Mouse (Mus musculus) erythroblast, adult 5-6 weeks (primary cell): ENCODE measurements around the gene Klk9. TPM values are rescaled to one million over a fixed set of nuclear protein-coding genes. Genes with fewer than 3 reads are reported as not detected.

Experiments
- ATAC-seq: replicated peaks from 2 replicates; pipeline ENCODE4 v1.8.0; 2016; ENCODE audit warnings: moderate number of reproducible peaks, mild to moderate bottlenecking, moderate TSS enrichment, inconsistent platforms; ENCODE audit not compliant: poor library complexity, low FRiP score, severe bottlenecking
- total RNA-seq, 2 experiments: library from RNA; stranded (forward) in 1 of 2; stranded (reverse) in 1 of 2; fragments of 150-400 nt in 1 of 2; fragments of 200-764, 138-1000 nt in 1 of 2; gene quantifications; 2 replicates each; pipeline versions ENCODE4 v1.2.3 to v1.2.4; 2015 to 2017; ENCODE audit warnings: low replicate concordance in 2 of 2

Klk9 gene
- total RNA-seq (2015; ENCODE audit: low replicate concordance) (not detected in 2 replicates), total RNA-seq (2017; ENCODE audit: low replicate concordance) (not detected in 2 replicates)

DNA sequence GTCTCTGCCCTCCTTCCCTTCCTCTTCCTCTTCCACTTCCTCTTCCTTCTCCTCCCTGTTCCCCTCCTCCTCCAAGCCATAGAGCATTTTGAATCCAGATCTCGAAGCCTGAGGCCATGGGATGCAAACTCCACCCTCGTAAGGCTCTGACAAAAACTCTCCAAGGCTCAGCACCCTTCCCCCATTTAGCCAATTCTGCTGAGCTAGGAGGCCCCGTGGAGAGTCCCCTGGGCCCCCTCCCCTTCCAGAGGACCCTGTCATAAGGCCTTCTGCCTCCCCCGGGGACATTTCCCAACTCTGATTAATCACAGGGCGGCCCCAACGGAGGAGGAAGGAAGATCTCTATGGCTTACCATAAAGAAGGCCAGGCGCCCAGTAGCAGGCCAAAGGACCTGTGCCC is at the start of gene Klk9:
Klk9 (plus strand) TSS at position 301 of the 400 bp plus-strand sequence.
- ATAC-seq, result no peak

DNA sequence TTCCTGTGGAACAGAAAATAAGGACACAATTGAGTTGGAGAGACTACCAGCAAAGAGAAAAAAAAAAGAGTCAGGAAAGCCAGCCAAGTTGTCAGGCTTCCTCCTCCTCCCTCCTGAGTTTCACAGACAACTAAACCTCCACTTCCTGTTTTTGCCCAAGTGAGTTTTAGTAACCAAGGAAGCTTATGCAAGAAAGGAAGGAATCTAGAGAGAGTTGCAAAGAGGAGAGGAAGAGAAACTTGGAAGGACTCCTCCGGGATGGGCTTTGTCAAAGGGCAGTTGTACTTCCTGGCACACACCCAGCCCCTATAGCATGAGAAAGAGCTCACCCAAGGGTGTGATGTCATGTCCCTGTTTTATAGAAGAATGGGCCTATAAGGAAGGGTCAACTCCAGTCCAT is 43.9 kb upstream of the Klk9 start:
- ATAC-seq, result no peak

DNA sequence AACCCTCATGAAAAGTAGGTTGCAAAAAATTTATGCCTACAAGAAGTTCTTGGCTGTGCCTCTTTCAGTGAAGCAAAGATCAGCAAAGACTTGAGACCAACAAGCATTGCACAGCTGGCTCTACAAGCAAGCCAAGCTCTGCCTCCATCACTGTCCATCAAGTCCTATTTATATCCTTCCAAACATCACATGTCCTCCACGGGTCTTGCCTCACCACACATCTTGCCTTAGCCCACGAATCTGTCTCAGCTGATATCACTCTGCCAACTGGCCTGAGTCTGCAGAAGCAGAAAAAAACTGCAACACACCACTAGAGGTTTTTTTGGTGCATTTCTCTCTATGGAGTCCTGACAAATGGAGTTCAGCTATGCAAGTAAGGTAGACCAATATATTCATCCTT is 38.9 kb upstream of the Klk9 start:
- ATAC-seq, result no peak

DNA sequence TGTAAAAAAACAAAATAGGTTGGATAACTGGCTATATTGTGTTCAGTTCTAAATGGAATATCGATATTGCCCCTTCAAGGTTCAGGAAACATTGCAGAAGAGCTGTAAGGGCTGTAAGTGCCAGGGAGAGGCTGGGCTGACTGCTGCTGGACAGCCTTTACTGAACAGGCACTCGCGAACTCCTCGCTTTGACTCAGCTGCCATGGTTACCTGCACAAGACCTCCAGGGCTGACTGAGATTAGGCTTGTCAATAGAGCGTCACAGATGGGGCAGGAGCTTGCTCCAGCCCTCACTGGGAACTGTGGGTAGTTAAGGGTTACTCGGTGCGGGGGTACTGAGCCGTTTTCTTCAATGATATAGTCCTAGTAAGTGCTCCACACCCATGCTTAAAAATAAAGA is 25.2 kb upstream of the Klk9 start:
- ATAC-seq, result no peak

DNA sequence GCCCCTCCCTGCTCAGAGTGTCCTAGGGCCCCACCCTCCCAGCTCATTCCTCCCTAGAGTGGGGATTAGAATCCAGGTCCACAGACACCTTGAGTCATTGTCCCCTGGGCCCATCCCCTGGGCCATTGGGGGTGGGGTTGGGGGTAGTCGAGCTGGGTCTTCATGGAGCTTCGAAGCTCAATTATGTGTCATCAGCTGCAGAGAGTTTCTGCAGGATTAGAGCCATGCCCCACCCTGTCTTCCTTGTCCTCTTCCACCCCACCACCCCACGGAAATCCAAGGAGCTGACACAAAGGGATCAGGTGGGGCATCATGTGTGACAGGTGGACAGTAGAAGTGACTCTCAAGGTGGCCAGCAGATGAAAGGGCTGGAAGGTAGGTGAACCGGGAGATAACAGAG is 23.1 kb upstream of the Klk9 start, which contains the start of gene Klk12:
Klk12 (plus strand) TSS at position 301 of the 400 bp plus-strand sequence.
- no peak for ATAC-seq

DNA sequence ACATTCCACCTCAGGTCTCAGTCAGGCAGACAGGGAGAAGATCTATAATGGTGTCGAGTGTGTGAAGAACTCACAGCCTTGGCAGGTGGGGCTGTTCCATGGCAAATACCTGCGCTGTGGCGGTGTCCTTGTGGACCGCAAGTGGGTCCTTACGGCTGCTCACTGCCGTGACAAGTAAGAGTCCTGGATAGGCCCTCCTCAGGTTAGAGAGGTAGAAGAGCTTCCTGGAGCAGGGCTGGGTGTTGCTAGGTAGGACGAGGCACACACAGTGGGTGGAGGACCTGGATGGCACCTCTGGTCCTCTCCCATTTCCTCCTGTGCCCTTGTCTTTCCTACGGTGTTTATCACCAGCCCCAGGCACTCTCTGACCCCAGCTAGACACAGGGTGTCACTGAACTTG is 22.1 kb upstream of the Klk9 start:
- no peak for ATAC-seq

DNA sequence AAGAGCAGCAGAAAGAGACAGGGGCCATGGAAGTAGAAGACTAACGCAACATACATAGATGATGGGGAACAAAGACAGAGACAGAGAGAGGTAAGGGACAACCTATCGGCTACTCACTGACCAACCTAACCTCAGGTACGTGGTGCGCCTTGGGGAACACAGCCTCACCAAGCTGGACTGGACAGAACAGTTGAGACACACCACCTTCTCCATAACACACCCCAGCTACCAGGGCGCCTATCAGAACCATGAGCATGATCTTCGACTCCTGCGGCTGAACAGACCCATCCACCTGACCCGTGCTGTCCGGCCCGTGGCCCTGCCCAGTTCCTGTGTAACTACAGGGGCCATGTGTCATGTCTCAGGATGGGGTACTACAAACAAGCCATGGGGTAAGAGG is 21.0 kb upstream of the Klk9 start:
- no peak for ATAC-seq

DNA sequence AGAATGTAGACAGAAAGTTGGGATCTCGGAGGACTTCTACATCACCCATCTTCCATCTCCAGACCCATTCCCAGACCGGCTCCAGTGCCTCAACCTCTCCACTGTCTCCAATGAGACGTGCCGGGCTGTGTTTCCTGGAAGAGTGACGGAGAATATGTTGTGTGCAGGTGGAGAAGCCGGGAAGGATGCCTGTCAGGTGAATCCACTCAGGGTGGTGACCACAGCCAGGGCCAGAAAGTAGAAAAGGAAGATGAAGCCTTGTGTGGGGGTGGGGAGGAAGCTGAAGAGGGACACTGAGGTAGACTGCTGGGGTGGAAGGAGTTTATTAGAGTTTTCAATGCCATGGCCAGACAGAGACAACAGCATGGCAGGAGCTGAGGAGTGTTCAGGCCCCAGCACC is 19.8 kb upstream of the Klk9 start:
- no peak for ATAC-seq

GRCm38 (mm10) chr7:43772901-43773300 is 18.8 kb upstream of the Klk9 start:
- ATAC-seq, result no peak

DNA sequence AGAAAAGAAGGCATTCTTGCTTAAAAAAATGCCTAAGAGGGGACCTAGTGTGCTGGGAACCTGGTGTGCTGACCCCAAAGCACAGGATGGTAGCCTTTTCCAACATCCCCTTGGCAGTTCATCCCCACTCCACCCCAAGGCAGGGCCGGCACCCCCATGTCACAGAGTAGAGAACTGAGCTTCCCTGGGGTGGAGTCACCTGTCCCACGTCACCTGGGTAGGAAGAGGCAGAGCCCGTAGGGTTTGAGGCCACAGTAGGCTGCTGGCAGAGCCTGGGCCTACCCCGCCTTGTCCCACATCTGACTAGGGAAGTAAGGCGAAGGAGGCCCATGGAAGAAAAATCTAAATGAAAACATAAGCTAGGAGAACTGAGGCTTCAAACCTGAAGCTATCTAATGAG is 17.3 kb upstream of the Klk9 start, which contains the start of gene Klk11:
Klk11 (plus strand) TSS at position 241 of the 400 bp plus-strand sequence.
- ATAC-seq, result no peak

DNA sequence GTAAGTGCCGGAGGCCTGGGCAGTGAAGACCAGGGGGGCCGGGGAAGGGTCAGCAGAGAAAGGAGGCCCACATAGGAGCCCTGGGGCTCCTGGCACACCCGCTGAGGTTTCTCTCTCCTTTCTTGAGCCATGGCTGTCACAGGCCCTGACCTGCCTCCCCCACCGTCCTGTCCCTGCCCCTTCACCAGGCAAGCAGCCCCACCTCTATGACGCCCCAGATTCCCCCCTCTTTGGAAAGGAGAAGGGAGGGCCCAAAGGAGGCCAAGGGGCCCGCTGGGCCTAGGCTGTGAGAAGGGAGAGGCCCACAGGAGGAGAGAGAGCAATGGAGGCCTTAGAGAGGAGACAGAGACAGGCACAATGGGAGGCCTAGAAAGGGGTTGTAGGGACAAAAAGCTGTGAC is 16.9 kb upstream of the Klk9 start:
- no peak for ATAC-seq

GRCm38 (mm10) chr7:43775311-43776057 is 16.2 kb upstream of the Klk9 start:
- no peak for ATAC-seq

DNA sequence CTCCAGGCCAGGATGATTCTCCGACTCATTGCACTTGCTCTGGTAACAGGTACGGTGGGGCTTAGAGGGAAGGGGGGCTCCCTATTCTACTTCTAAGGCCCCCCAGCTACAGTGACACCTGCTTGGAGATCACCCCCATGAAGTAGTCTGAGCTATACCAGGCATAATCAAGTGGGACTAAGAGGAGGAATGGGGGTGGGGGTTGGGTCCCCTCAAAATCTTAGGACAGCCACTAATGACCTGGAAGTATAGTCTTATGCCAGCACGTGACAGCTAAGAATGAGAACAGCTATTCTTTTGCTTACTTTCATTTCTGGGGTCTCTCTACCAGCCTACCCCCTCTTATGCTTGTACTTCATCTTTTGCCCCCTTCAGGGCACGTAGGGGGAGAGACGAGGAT is 15.2 kb upstream of the Klk9 start:
- no peak for ATAC-seq

DNA sequence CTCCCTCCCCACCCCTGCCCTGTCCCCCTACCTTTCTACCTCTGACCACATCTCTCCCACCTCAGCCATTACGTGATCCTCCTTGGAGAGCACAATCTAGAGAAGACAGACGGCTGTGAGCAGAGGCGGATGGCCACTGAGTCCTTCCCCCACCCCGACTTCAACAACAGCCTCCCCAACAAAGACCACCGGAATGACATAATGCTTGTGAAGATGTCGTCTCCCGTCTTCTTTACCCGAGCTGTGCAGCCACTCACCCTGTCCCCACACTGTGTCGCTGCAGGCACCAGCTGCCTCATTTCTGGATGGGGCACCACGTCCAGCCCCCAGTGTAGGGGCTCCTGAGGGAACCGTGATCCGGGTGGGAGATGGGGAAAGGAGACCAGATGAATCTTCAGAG is 14.3 kb upstream of the Klk9 start:
- no peak for ATAC-seq

GRCm38 (mm10) chr7:43778176-43778970 is 13.3 kb upstream of the Klk9 start:
- ATAC-seq, result no peak

DNA sequence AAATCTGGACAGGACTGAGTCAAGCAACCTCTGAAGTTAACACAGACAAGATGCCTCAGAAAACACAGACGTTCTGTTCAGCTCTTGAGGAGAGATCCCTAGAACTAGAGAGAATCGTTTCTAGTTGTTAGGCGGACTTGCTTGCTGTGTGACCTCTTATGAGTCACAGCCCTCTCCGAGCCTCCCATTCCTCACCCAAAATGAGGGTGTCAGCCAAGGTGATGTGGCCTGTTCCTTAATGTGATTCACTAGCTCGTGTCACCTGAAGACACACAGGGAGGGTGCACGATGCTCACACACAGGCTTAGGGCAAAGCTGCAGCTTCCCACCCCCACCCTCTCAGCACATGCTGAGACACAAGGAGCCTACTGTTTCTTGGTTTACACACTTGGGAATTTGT is 11.4 kb upstream of the Klk9 start:
- ATAC-seq, result no peak

GRCm38 (mm10) chr7:43780746-43781145 is 10.9 kb upstream of the Klk9 start, which contains the start of gene Klk10:
Gene Klk10 (plus strand): TSS chr7:43781035.
- no peak for ATAC-seq

DNA sequence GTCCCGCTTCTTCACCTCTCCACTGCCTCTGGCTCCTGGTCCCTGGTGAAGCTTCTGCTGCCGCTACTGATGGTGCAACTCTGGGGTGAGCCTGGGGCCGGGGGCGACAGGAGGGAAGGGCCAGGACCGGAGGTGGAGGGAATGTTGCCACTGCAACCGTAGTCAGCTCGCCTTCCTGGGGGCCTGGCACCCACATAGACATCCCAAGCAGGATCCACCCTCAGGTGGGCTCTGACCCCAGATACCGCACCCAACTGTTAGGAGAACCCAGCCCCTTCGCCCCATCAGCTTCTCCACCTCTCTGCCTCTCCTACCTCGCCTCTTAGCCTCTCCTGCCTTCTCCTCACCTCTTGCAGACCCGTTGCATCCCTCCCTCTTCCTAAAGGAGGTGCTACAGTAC is 10.2 kb upstream of the Klk9 start:
- ATAC-seq, result no peak

GRCm38 (mm10) chr7:43782275-43783265 is 9.1 kb upstream of the Klk9 start:
- no peak for ATAC-seq

DNA sequence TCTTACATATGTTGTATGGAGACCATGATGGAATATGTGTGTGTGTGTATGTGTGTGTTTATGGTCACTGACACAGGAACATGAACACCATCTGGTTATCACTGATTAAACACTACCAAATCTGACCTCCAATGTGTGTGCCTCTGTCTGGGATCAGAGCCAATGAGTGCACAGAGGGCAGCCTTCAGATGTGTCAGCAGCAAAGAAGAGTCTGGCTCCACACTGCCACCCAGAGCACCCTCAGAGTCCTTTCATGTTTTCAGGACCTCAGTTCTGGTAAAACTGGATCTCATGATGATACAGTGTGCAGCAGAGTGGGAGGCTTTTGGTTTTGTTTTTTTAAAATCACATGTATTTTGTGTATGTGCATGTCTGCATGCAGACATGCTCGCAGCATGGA is 6.4 kb upstream of the Klk9 start:
- ATAC-seq, result no peak
